ENCODE assay signal across 14 mouse cellular contexts in genomic region chr7:83666087-83666595, GRCm38 (mm10).
"Had no signal": no experiment of that assay in that cellular context is flagged by ENCODE, and none has a peak within 500 bp of the region (broad histone marks: within the 10 kb centered on the region; RNA-seq: fewer than 3 reads in every experiment).

No protein-coding gene starts in this region.

- H3K4me3 ChIP-seq: limb, embryonic 12.5 days; limb, embryonic 15.5 days; midbrain, embryonic 13.5 days had no signal

- H3K9me3 ChIP-seq: limb, embryonic 12.5 days; limb, embryonic 15.5 days; midbrain, embryonic 13.5 days had no signal

- ATAC-seq: hindbrain, postnatal 0 days; inflammation-experienced regulatory T-cells, adult 6 months; liver, postnatal 0 days; lung, postnatal 0 days; midbrain, embryonic 13.5 days had no signal

- H3K9ac ChIP-seq: limb, embryonic 12.5 days; limb, embryonic 15.5 days; liver, embryonic 14.5 days; liver, postnatal 0 days; lung, embryonic 14.5 days; midbrain, embryonic 13.5 days had no signal

- DNase-seq: left cerebral cortex, postnatal 4 days; liver, postnatal 0 days; lung, embryonic 14.5 days; thymus, adult 2 months; thymus, postnatal 25 days had no signal

- H3K27ac ChIP-seq: hindbrain, postnatal 0 days; limb, embryonic 12.5 days; limb, embryonic 15.5 days; liver, embryonic 14.5 days; macrophage; midbrain, embryonic 13.5 days had no signal

- H3K36me3 ChIP-seq: limb, embryonic 12.5 days; midbrain, embryonic 13.5 days had no signal

- H3K4me1 ChIP-seq: limb, embryonic 12.5 days; limb, embryonic 15.5 days; midbrain, embryonic 13.5 days had no signal

- H3K4me2 ChIP-seq: limb, embryonic 12.5 days; limb, embryonic 15.5 days; liver, embryonic 11.5 days; lung, embryonic 14.5 days; midbrain, embryonic 13.5 days had no signal

- H3K27me3 ChIP-seq: limb, embryonic 12.5 days; limb, embryonic 15.5 days; midbrain, embryonic 13.5 days had no signal
